Mouse (Mus musculus): ENCODE measurements around the gene Olfr70. TPM values are rescaled to one million over a fixed set of nuclear protein-coding genes. Genes with fewer than 3 reads are reported as not detected.

Gene Olfr70
- polyA plus RNA-seq (2017; shearing (Covaris generic)) = not detected

DNA sequence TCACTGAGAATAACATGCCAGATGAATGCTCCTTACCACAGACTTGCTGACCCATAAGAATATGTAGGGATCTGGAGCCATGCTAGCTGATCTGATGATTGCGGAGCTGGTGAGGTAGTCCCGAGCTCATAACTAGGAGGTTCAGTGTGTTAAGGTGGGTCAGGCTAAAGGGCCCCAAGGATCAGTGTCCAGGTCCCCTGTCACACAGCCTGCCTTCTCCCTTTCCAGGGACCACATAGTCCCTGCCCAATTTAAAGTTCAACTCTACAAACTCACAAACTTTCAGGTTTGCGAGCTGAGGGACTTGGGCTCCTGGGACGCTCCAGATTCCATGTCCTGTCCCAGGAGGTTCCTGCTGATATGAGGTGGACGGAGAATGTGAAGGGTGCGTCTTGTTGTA lies at the start of gene Olfr70:
Gene Olfr70 (minus strand): TSS at position 101 of the 400 bp plus-strand sequence.

GRCm38 (mm10) chr4:43729794-43730550 lies 29.4 kb upstream of the Olfr70 start, which contains the start of gene Spaar:
Gene Spaar (plus strand): TSS chr4:43730034.

GRCm38 (mm10) chr4:43726995-43727394 lies 26.4 kb upstream of the Olfr70 start, which contains the start of gene Hrct1:
Gene Hrct1 (plus strand): TSS chr4:43727188.

DNA sequence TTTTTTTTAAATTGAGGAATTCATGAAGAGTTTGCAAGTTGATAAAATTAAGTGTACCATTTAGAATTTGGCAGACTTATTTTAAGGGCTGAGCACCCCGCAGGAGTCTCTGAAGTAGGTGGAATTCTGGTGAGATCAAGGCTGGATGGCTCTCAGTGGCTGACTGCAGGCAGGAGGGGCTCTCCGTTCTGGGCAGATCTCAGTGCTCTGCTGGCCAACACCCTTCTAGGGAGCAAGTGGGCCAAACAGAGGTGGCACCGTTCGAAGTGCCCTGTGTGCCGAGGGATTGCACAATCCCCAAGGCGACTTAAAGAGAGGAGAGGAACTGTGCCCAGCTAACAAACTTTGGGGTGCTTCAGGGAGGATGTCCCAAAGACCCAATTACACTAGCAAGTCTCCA lies 9.3 kb upstream of the Olfr70 start, which contains the start of gene Olfr71:
Gene Olfr71 (minus strand): TSS at position 387 of the 400 bp plus-strand sequence.

DNA sequence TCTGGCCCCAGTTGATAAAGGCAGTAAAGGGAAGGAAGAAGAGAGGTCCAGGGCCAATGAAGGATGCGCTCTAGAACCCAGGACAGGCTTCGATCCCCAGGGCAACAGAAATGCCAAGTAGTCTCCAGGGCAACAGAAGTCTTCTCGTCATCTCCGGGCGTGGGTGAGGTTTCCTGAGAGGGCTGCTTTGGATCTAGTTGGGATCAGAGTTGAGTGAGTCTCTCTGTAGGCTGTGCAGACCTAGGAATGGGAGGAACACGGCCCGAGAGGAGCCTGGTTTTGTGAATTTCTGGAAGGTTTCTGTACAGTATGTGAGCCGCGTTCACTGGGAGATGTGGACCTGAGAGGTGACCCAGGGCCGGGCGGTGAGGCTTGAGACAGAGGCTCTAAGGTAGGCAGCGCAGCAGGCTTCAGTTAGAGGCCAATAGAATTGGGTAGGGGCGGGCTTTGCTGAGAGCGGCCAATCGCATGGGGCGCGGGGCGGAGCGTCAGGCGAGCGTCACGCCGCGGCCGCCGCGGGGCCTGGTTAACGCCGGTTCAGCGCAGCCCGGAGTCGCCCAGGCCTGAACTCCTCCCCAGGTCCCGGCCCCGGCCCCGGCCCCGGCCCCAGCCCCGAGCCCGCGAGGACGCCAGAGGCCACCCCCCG lies 31.7 kb downstream of the Olfr70 start, which contains the start of the genes Tmem8b and Fam221b:
Gene Tmem8b (plus strand): TSS at position 190 of the 646 bp plus-strand sequence.
Gene Fam221b (minus strand): TSS at position 364 of the 646 bp plus-strand sequence.

DNA sequence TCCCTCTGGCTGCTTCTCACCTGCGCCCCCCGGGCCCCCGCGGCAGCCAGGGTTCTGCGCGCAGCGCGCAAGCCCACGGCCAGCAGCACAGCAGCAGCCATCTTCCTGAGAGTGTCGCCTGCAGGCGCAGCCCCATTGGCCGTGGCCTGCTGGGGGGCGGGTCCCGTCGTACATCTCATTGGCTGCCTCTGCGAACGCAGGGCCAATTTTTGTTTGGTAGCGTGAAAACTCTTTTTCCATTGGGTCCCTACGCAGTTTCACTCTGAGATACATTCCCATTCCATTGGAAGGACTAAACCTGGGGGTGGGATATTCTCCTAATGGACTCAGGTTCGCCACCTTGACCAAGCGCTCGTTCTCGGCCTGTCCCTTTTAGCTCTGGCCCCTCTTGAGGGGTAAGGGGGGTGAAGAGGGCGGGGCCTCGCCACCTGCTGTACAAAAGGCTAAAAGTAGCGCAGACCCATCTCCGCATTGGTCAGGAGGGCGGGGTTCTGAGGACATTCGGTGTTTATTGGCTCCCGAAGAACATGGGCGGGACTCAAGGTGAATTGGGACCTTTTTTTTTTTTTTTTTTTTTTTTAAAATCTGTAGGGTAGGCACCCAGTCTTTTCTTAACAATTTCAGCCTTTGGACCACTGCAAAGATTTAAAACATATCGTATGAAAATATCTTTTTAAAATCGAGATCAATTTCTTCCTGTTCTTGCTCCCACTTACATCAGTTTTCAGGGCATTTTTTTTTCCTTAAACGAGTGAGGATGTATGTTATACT lies 44.1 kb downstream of the Olfr70 start, which contains the start of gene Hint2:
Gene Hint2 (minus strand): TSS at position 128 of the 771 bp plus-strand sequence.

GRCm38 (mm10) chr4:43653161-43654015 lies 47.2 kb downstream of the Olfr70 start, which contains the start of gene Spag8:
Gene Spag8 (minus strand): TSS chr4:43653594.

Other genes starting within 250 kb of the Olfr70 start
- gene Cd72, start 246.2 kb downstream of the Olfr70 start, polyA plus RNA-seq (2017; shearing (Covaris generic)) = 59.9 TPM
- gene Sit1, start 217.1 kb downstream of the Olfr70 start, polyA plus RNA-seq (2017; shearing (Covaris generic)) = 102 TPM
- 52.6 TPM for gene Ccdc107, start 207.9 kb downstream of the Olfr70 start, polyA plus RNA-seq (2017; shearing (Covaris generic))
- gene Arhgef39, start 201.1 kb downstream of the Olfr70 start, polyA plus RNA-seq (2017; shearing (Covaris generic)) = 6.2 TPM
- 0.42 TPM for gene Car9, start 193.8 kb downstream of the Olfr70 start, polyA plus RNA-seq (2017; shearing (Covaris generic))
- not detected for gene Tpm2, start 177.0 kb downstream of the Olfr70 start, polyA plus RNA-seq (2017; shearing (Covaris generic))
- gene Creb3, start 138.5 kb downstream of the Olfr70 start, polyA plus RNA-seq (2017; shearing (Covaris generic)) = 82.1 TPM
- 240 TPM for gene Tln1, start 138.1 kb downstream of the Olfr70 start, polyA plus RNA-seq (2017; shearing (Covaris generic))
- gene Rgp1, start 122.1 kb downstream of the Olfr70 start, polyA plus RNA-seq (2017; shearing (Covaris generic)) = 9.6 TPM
- 39.8 TPM for gene Gba2, start 121.9 kb downstream of the Olfr70 start, polyA plus RNA-seq (2017; shearing (Covaris generic))
- gene Msmp, start 116.3 kb downstream of the Olfr70 start, polyA plus RNA-seq (2017; shearing (Covaris generic)) = 2.4 TPM
- not detected for gene Npr2, start 68.9 kb downstream of the Olfr70 start, polyA plus RNA-seq (2017; shearing (Covaris generic))
- gene Spag8, start 47.2 kb downstream of the Olfr70 start, polyA plus RNA-seq (2017; shearing (Covaris generic)) = not detected
- gene Hint2, start 44.3 kb downstream of the Olfr70 start, polyA plus RNA-seq (2017; shearing (Covaris generic)) = 37.8 TPM
- 1.2 TPM for gene Tmem8b, start 31.8 kb downstream of the Olfr70 start, polyA plus RNA-seq (2017; shearing (Covaris generic))
- 0.96 TPM for gene Fam221b, start 31.7 kb downstream of the Olfr70 start, polyA plus RNA-seq (2017; shearing (Covaris generic))
- gene Olfr71, start 9.4 kb upstream of the Olfr70 start, polyA plus RNA-seq (2017; shearing (Covaris generic)) = not detected
- gene Hrct1, start 26.4 kb upstream of the Olfr70 start, polyA plus RNA-seq (2017; shearing (Covaris generic)) = not detected
- not detected for gene Spaar, start 29.2 kb upstream of the Olfr70 start, polyA plus RNA-seq (2017; shearing (Covaris generic))
- not detected for gene Olfr159, start 70.2 kb upstream of the Olfr70 start, polyA plus RNA-seq (2017; shearing (Covaris generic))
- not detected for gene Olfr156, start 123.1 kb upstream of the Olfr70 start, polyA plus RNA-seq (2017; shearing (Covaris generic))
- gene Olfr157, start 139.4 kb upstream of the Olfr70 start, polyA plus RNA-seq (2017; shearing (Covaris generic)) = 0.06 TPM
- not detected for gene Olfr155, start 150.8 kb upstream of the Olfr70 start, polyA plus RNA-seq (2017; shearing (Covaris generic))
- 3.4 TPM for gene Reck, start 174.7 kb upstream of the Olfr70 start, polyA plus RNA-seq (2017; shearing (Covaris generic))

All from naive thymus-derived CD4-positive, alpha-beta T cell, adult 5 months (primary cell).